10 mouse cellular contexts compared by ENCODE assay signal in the genomic region with DNA sequence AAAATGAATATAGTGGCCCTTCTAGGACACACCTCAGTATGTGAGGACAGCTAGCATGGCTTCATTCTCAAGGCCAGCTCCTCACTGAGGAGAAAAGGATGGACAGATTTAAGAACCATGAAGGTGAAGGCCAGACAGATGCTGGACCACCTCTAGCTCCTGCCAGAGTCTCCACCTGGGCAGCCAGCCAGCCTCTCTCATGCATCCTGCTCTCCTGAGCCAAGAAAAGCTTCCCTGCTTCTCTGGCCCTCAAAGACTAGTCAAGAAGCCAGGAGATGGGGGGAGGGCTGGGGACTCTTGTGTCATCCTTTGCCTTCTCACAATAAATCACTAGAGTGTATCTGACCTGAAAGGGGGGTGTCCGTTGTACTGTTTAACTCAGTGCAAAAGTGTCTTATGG. TPM values are rescaled to one million over a fixed set of nuclear protein-coding genes. Genes with fewer than 3 reads are reported as not detected.
A peak's percentile ranks its signal among the peaks of the same experiment; 100 is the strongest.
DNase-seq lines count a peak whose midpoint lies in the region; ATAC-seq lines count a peak whose summit lies in the region.
"Had no signal": no experiment of that assay in that cellular context is flagged by ENCODE, and none has a peak within 500 bp of the region (broad histone marks: within the 10 kb centered on the region; RNA-seq: fewer than 3 reads in every experiment).

No protein-coding gene starts in this region.

- ATAC-seq in hindbrain, embryonic 16.5 days: 0 out of 2 replicates have a peak, but pooled peaks have one; percentile 19
- ATAC-seq in intestine, embryonic 16.5 days: peak; percentile 23; the same call in 1 of the 2 replicates
- ATAC-seq: midbrain, embryonic 15.5 days had no signal

- 67% methylated on average over 1 of the region's 1 CpGs for WGBS in hindbrain, embryonic 16.5 days
- WGBS in hindbrain, embryonic 10.5 days: 100% methylated on average over 1 of the region's 1 CpGs
- 69% methylated on average over 1 of the region's 1 CpGs for WGBS in intestine, embryonic 16.5 days

- no peak for DNase-seq in hindbrain, embryonic 10.5 days (ENCODE audit: low spot score)
- peak; percentile 55 for DNase-seq in 3T3-L1 (ENCODE audit: low read depth, low spot score)
- DNase-seq in cerebellum, postnatal 14 days: peak; percentile 67 to 82
- DNase-seq in retina, embryonic 14.5 days (ENCODE audit: low spot score): no peak
- no peak for DNase-seq in spleen, postnatal 10 days (ENCODE audit: low spot score in 2 of 2)
- no peak for DNase-seq in spleen, postnatal 4 days (ENCODE audit: low spot score in 2 of 2)

- H3K27ac ChIP-seq in hindbrain, embryonic 16.5 days (ENCODE audit: low read depth, low read length): no peak overlapping the region
- no peak overlapping the region for H3K27ac ChIP-seq in hindbrain, embryonic 10.5 days
- no peak overlapping the region for H3K27ac ChIP-seq in intestine, embryonic 16.5 days (ENCODE audit: low read length)
- H3K27ac ChIP-seq: midbrain, embryonic 15.5 days; stomach, embryonic 15.5 days had no signal

- peaks cover 2% of the 10 kb centered on the region for H3K36me3 ChIP-seq in hindbrain, embryonic 16.5 days (ENCODE audit: control insufficient read depth, insufficient read depth, low read length)
- peaks cover 43% of the 10 kb centered on the region for H3K36me3 ChIP-seq in hindbrain, embryonic 10.5 days
- 0 out of 2 replicates have a peak, but pooled peaks cover 4% of the 10 kb centered on the region for H3K36me3 ChIP-seq in intestine, embryonic 16.5 days (ENCODE audit: control insufficient read depth, insufficient read depth, low read length)

- H3K4me1 ChIP-seq in hindbrain, embryonic 16.5 days (ENCODE audit: control insufficient read depth, insufficient read depth, low read depth, low read length): no peaks in the 10 kb centered on the region; the same call in 1 of the 2 replicates
- peaks cover 3% of the 10 kb centered on the region; the same call in 1 of the 2 replicates for H3K4me1 ChIP-seq in hindbrain, embryonic 10.5 days (replicated peaks)
- H3K4me1 ChIP-seq in intestine, embryonic 16.5 days (ENCODE audit: control insufficient read depth, insufficient read depth, low read length): peaks cover 3% of the 10 kb centered on the region; the same call in 1 of the 2 replicates

- H3K4me3 ChIP-seq in hindbrain, embryonic 16.5 days (ENCODE audit: low read length): no peak overlapping the region
- no peak overlapping the region for H3K4me3 ChIP-seq in hindbrain, embryonic 10.5 days
- H3K4me3 ChIP-seq in intestine, embryonic 16.5 days (ENCODE audit: low read length): no peak overlapping the region
- H3K4me3 ChIP-seq: midbrain, embryonic 15.5 days; stomach, embryonic 15.5 days had no signal

- H3K27me3 ChIP-seq in hindbrain, embryonic 16.5 days (replicated peaks; ENCODE audit: control insufficient read depth, insufficient read depth, low read length): no peaks in the 10 kb centered on the region
- H3K27me3 ChIP-seq in hindbrain, embryonic 10.5 days (ENCODE audit: insufficient read depth, poor library complexity, severe bottlenecking): no peaks in the 10 kb centered on the region
- no peaks in the 10 kb centered on the region for H3K27me3 ChIP-seq in intestine, embryonic 16.5 days (replicated peaks; ENCODE audit: control insufficient read depth, insufficient read depth, low read length)
- H3K27me3 ChIP-seq: midbrain, embryonic 15.5 days; stomach, embryonic 15.5 days had no signal

- no peaks in the 10 kb centered on the region for H3K9me3 ChIP-seq in hindbrain, embryonic 16.5 days (ENCODE audit: control insufficient read depth, low read length)
- H3K9me3 ChIP-seq in hindbrain, embryonic 10.5 days: no peaks in the 10 kb centered on the region
- no peaks in the 10 kb centered on the region for H3K9me3 ChIP-seq in intestine, embryonic 16.5 days (ENCODE audit: control insufficient read depth, low read length)
- H3K9me3 ChIP-seq: midbrain, embryonic 15.5 days; stomach, embryonic 15.5 days had no signal

- H3K4me2 ChIP-seq in hindbrain, embryonic 16.5 days (ENCODE audit: low read length): no peak overlapping the region
- no peak overlapping the region for H3K4me2 ChIP-seq in intestine, embryonic 16.5 days (ENCODE audit: low read depth, low read length)
- H3K4me2 ChIP-seq: midbrain, embryonic 15.5 days; stomach, embryonic 15.5 days had no signal

- H3K9ac ChIP-seq in hindbrain, embryonic 16.5 days (ENCODE audit: low read depth, low read length): no peak overlapping the region
- H3K9ac ChIP-seq in intestine, embryonic 16.5 days (ENCODE audit: low read depth, low read length): no peak overlapping the region
- H3K9ac ChIP-seq: midbrain, embryonic 15.5 days; stomach, embryonic 15.5 days had no signal

RNA-seq across cellular contexts. Expression of a gene that starts 31.7 kb away (rescaled TPM):
- polyA plus RNA-seq in hindbrain, embryonic 16.5 days (2015; fragmentation: Nextera tagmentation; extraction: Ambion mirVana): 2.8 and 3.1 TPM in 2 replicates
- polyA plus RNA-seq in hindbrain, embryonic 10.5 days (2016; fragmentation: Nextera tagmentation; extraction: Ambion mirVana): 2.0 and 2.1 TPM in 2 replicates
- 3.0 and 3.2 TPM in 2 replicates for polyA plus RNA-seq in intestine, embryonic 16.5 days (2015; fragmentation: Nextera tagmentation; extraction: Ambion mirVana)

RNA-seq across cellular contexts. Expression of a gene that starts 49.0 kb away (rescaled TPM):
- 0.06 and 0.08 TPM in 2 replicates for polyA plus RNA-seq in hindbrain, embryonic 16.5 days (2015; fragmentation: Nextera tagmentation; extraction: Ambion mirVana)
- 0.05 TPM in 1 of 2 replicates, not detected in the other for polyA plus RNA-seq in hindbrain, embryonic 10.5 days (2016; fragmentation: Nextera tagmentation; extraction: Ambion mirVana)
- 0.09 and 0.13 TPM in 2 replicates for polyA plus RNA-seq in intestine, embryonic 16.5 days (2015; fragmentation: Nextera tagmentation; extraction: Ambion mirVana)
- polyA plus RNA-seq: midbrain, embryonic 15.5 days had no signal

Comparison
In these comparisons a context has a peak if more than half of its experiments do, and no peak if none do; other contexts are left out.
1. DNase-seq: peak in 3T3-L1 (single experiment) and cerebellum, postnatal 14 days (2 of 2); none in hindbrain, embryonic 10.5 days (single experiment), retina, embryonic 14.5 days (single experiment), spleen, postnatal 10 days (0 of 2) and spleen, postnatal 4 days (0 of 2).